Mouse (Mus musculus) midbrain, embryonic 12.5 days (tissue): ENCODE measurements around the gene Cdk18. TPM values are rescaled to one million over a fixed set of nuclear protein-coding genes. Genes with fewer than 3 reads are reported as not detected.

ENCODE experiments used
- ATAC-seq: fragments of 200-750 bp; cut with Nextera tagmentation; 2 replicates; pipeline ENCODE4 v1.8.0; 2017; ENCODE audit warnings: low read depth, moderate TSS enrichment, moderate library complexity; ENCODE audit not compliant: low FRiP score
- H3K27ac ChIP-seq: fragments of 300-500 bp; sonication (generic); replicated peaks from 2 replicates; pipeline ENCODE4 v1.5.1; 2016; ENCODE audit warnings: mild to moderate bottlenecking
- H3K27me3 ChIP-seq: fragments of 300-500 bp; sonication (generic); 2 replicates; pipeline ENCODE4 v1.6.1; 2016; ENCODE audit warnings: mild to moderate bottlenecking
- H3K36me3 ChIP-seq: fragments of 300-500 bp; sonication (generic); 2 replicates; pipeline ENCODE4 v1.6.1; 2016
- H3K4me1 ChIP-seq: fragments of 300-500 bp; sonication (generic); 2 replicates; pipeline ENCODE4 v1.6.1; 2016
- H3K4me2 ChIP-seq: fragments of 300-500 bp; sonication (generic); replicated peaks from 2 replicates; pipeline ENCODE4 v1.6.1; 2016; ENCODE audit warnings: mild to moderate bottlenecking, moderate library complexity
- H3K4me3 ChIP-seq: fragments of 300-500 bp; sonication (generic); 2 replicates; pipeline ENCODE4 v1.5.1; 2016; ENCODE audit warnings: mild to moderate bottlenecking
- H3K9ac ChIP-seq: fragments of 300-500 bp; sonication (generic); replicated peaks from 2 replicates; pipeline ENCODE4 v1.6.1; 2016; ENCODE audit warnings: mild to moderate bottlenecking, moderate library complexity
- H3K9me3 ChIP-seq: fragments of 300-500 bp; sonication (generic); 2 replicates; pipeline ENCODE4 v1.6.1; 2016; ENCODE audit warnings: mild to moderate bottlenecking
- WGBS: fragments of 180-500 bp; shearing (Covaris S2); methylation state at CpG from one replicate; pipeline ENCODE4 v1.1.7; 2016; 5-methylcytosine and 5-hydroxymethylcytosine counted together
- polyA plus RNA-seq: library from polyadenylated mRNA; unstranded; fragments of >200 nt; fragmentation: Nextera tagmentation; extraction: Ambion mirVana; gene quantifications from 2 replicates; pipeline ENCODE4 v1.2.1, GENCODE M21; 2016

Gene Cdk18
- polyA plus RNA-seq, 1 experiment from 2014 or later: 1.6 TPM

GRCm38 (mm10) chr1:132075576-132075975 lies 63.9 kb downstream of the Cdk18 start:
- H3K4me1 ChIP-seq: no peaks in the 10 kb centered on the region
- H3K27ac ChIP-seq: no peak overlapping the region
- no peak overlapping the region for H3K4me3 ChIP-seq
- WGBS: 91% methylated on average over 10 of the region's 10 CpGs
- H3K9me3 ChIP-seq: no peaks in the 10 kb centered on the region
- H3K4me2 ChIP-seq: no peak overlapping the region
- no peak overlapping the region for H3K9ac ChIP-seq
- no peak for ATAC-seq
- H3K36me3 ChIP-seq: no peaks in the 10 kb centered on the region
- peaks cover 7% of the 10 kb centered on the region; the same call in 1 of the 2 replicates for H3K27me3 ChIP-seq

DNA sequence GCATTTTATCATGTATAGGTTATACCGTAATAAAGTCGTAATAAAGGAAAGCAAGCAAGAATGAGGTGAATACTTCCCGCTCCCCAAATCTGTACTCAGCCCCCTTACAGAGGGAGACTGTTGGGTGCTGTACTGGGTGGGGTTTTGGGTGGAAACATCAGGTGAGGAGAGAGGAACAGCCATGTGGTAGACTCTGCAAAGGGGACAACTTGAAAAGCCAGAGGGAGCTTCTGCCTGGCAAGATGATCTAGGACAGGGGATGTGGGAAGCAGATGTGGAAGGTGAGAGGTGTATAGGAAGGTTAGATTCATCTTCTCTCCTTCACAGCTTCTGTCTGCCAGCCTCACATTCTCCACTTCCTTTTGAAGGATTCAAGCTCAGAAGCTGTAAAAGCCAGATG lies 68.8 kb downstream of the Cdk18 start:
- WGBS: 87% methylated on average over 3 of the region's 3 CpGs
- no peak for ATAC-seq
- peaks cover 44% of the 10 kb centered on the region for H3K27me3 ChIP-seq

DNA sequence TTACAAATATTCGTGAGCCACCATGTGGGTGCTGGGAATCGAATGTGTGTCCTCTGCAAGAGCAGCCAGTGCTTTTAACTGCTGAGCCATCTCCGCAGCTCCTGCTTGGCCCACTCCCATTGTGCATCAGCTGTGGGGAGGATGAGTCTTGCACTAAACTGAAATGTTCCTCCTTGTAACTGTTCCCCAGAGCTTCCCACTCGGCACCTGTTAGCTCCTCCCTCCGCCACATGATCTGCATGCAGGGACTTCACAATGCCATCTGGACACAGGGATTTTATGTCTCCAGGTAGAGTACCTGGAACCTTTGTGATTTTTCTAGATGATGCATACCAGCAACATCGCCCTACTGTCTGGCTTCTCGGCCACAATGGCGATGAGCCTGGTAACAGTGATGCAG lies 70.0 kb downstream of the Cdk18 start:
- WGBS: 88% methylated on average over 8 of the region's 8 CpGs
- H3K27ac ChIP-seq: no peak overlapping the region
- no peak for ATAC-seq
- no peak overlapping the region for H3K4me3 ChIP-seq
- no peaks in the 10 kb centered on the region for H3K36me3 ChIP-seq
- no peaks in the 10 kb centered on the region for H3K9me3 ChIP-seq
- H3K4me2 ChIP-seq: no peak overlapping the region
- H3K27me3 ChIP-seq: peaks cover 41% of the 10 kb centered on the region
- H3K9ac ChIP-seq: no peak overlapping the region
- H3K4me1 ChIP-seq: peaks cover 13% of the 10 kb centered on the region

More for the DNA sequence above, 68.8 kb downstream of the Cdk18 start:
- H3K9ac ChIP-seq: no peak overlapping the region
- H3K27ac ChIP-seq: no peak overlapping the region
- H3K36me3 ChIP-seq: no peaks in the 10 kb centered on the region
- no peaks in the 10 kb centered on the region for H3K9me3 ChIP-seq
- H3K4me1 ChIP-seq: peaks cover 13% of the 10 kb centered on the region
- no peak overlapping the region for H3K4me3 ChIP-seq
- no peak overlapping the region for H3K4me2 ChIP-seq

- WGBS: 3% methylated on average over 71 of the region's 80 CpGs
- Histone ChIP-seq H3K9ac (peak within 1 kb of the TSS; percentile 71), H3K27ac (no peak within 1 kb of the TSS), H3K27me3 (peaks cover 41% of the 10 kb centered on the region), H3K4me3 (peak within 1 kb of the TSS; percentile 48), H3K4me1 (peaks cover 13% of the 10 kb centered on the region), H3K4me2 (peak within 1 kb of the TSS; percentile 90), H3K36me3 (no peaks in the 10 kb centered on the region), H3K9me3 (no peaks in the 10 kb centered on the region)
- ATAC-seq: peak; percentile 70
Measured at GRCm38 (mm10) chr1:132067261-132068255, 71.9 kb downstream of the Cdk18 start, which contains the start of gene Mfsd4a. Gene Mfsd4a, minus strand, starts transcription at chr1:132068062.

- peaks cover 41% of the 10 kb centered on the region for H3K27me3 ChIP-seq
- WGBS: 81% methylated on average over 8 of the region's 8 CpGs
Measured at GRCm38 (mm10) chr1:132065475-132066172, 73.9 kb downstream of the Cdk18 start.

GRCm38 (mm10) chr1:132065001-132065400 lies 74.5 kb downstream of the Cdk18 start:
- peaks cover 41% of the 10 kb centered on the region for H3K27me3 ChIP-seq
- H3K4me2 ChIP-seq: no peak overlapping the region
- H3K36me3 ChIP-seq: no peaks in the 10 kb centered on the region
- no peak for ATAC-seq
- H3K9ac ChIP-seq: no peak overlapping the region
- WGBS: 42% methylated on average over 1 of the region's 1 CpGs
- peaks cover 13% of the 10 kb centered on the region for H3K4me1 ChIP-seq
- H3K4me3 ChIP-seq: no peak overlapping the region
- no peaks in the 10 kb centered on the region for H3K9me3 ChIP-seq
- no peak overlapping the region for H3K27ac ChIP-seq

More at GRCm38 (mm10) chr1:132065475-132066172, 73.9 kb downstream of the Cdk18 start:
- Histone ChIP-seq H3K4me3 (no peak overlapping the region), H3K4me1 (peaks cover 13% of the 10 kb centered on the region), H3K27ac (no peak overlapping the region), H3K36me3 (no peaks in the 10 kb centered on the region), H3K9ac (no peak overlapping the region), H3K9me3 (no peaks in the 10 kb centered on the region), H3K4me2 (no peak overlapping the region)
- ATAC-seq: no peak

DNA sequence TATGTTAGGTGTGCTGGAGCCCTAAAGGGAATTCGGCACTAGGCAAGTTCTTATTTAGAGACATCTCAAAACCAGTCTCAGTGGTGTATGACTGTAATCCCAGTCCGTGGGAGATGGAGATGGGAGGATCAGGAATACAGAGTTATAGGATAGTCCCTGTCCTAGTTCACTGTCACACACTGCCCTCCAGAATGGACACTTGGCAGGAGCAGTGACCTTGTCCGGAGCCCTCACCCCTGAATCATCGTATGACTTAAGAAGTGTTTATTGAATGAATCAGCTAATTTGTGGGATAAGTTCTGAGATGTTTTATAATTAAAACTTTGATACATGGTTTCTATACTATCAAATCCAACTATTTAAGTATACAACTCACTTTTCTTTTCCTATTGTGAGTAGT lies 76.4 kb downstream of the Cdk18 start:
- Histone ChIP-seq H3K4me2 (no peak overlapping the region), H3K27ac (no peak overlapping the region), H3K9me3 (no peaks in the 10 kb centered on the region), H3K4me1 (peaks cover 12% of the 10 kb centered on the region), H3K36me3 (no peaks in the 10 kb centered on the region), H3K9ac (no peak overlapping the region), H3K4me3 (no peak overlapping the region), H3K27me3 (peaks cover 25% of the 10 kb centered on the region)
- ATAC-seq: no peak
- WGBS: 85% methylated on average over 4 of the region's 4 CpGs

Other genes with a start within 250 kb of the Cdk18 start
- gene Nucks1, start 229.2 kb downstream of the Cdk18 start, polyA plus RNA-seq: 102 and 118 TPM in 2 replicates
- gene Slc45a3, start 176.7 kb downstream of the Cdk18 start, polyA plus RNA-seq: 27.4 and 30.2 TPM in 2 replicates
- gene Elk4, start 132.1 kb downstream of the Cdk18 start, polyA plus RNA-seq: 18.9 and 19.9 TPM in 2 replicates
- gene Mfsd4a, start 71.6 kb downstream of the Cdk18 start, polyA plus RNA-seq: 16.5 and 18.8 TPM in 2 replicates
- gene Lemd1, start 51.7 kb upstream of the Cdk18 start, polyA plus RNA-seq: 13.4 and 15.6 TPM in 2 replicates
- gene AC124108.1, start 51.8 kb upstream of the Cdk18 start, polyA plus RNA-seq: 6.1 and 7.9 TPM in 2 replicates
- gene Gm10188, start 90.1 kb upstream of the Cdk18 start, polyA plus RNA-seq: 0.96 TPM in 1 of 2 replicates, not detected in the other
- gene Klhdc8a, start 158.9 kb upstream of the Cdk18 start, polyA plus RNA-seq: 5.2 and 5.4 TPM in 2 replicates
- 94.9 and 101 TPM in 2 replicates for gene Nuak2, start 176.4 kb upstream of the Cdk18 start, polyA plus RNA-seq